Mouse (Mus musculus) adrenal gland, postnatal 14 days (tissue): ENCODE measurements around the gene Znrf4. TPM values are rescaled to one million over a fixed set of nuclear protein-coding genes. Genes with fewer than 3 reads are reported as not detected.

Source experiments
- DNase-seq: peaks from one replicate; pipeline ENCODE4 v3.0.0; 2021; ENCODE audit warnings: mixed read lengths
- long read RNA-seq, 2 experiments: library from polyadenylated mRNA; stranded (forward); transcript quantifications; one replicate each; pipeline ENCODE4 v2.0.0; 2021
- total RNA-seq: library from RNA; stranded (reverse); gene quantifications from 2 replicates; pipeline ENCODE4 v1.2.3, GENCODE M21; 2021

The Znrf4 gene
- total RNA-seq, result not detected in 2 replicates
- long read RNA-seq, experiment 1, result 0 reads
- long read RNA-seq, experiment 2, result 0 reads

GRCm38 (mm10) chr17:56512310-56512709 lies at the start of gene Znrf4:
Gene Znrf4, minus strand, starts transcription at chr17:56512431.
- DNase-seq, result no peak

- peak; percentile 59 for DNase-seq
These were observed 49.6 kb upstream of the Znrf4 start for GRCm38 (mm10) chr17:56561866-56562265.

- no peak for DNase-seq
These were observed 47.9 kb upstream of the Znrf4 start for GRCm38 (mm10) chr17:56560131-56560530.

- no peak for DNase-seq
These were observed 47.2 kb upstream of the Znrf4 start for GRCm38 (mm10) chr17:56559386-56559785.

- DNase-seq, result peak; percentile 77
These were observed 46.2 kb upstream of the Znrf4 start for GRCm38 (mm10) chr17:56558448-56558847.

GRCm38 (mm10) chr17:56554122-56554551 lies 41.9 kb upstream of the Znrf4 start, which contains the start of gene Gm20219:
Gene Gm20219, minus strand, starts transcription at chr17:56554387.
- no peak for DNase-seq

- DNase-seq, result peak; percentile 70
These were observed 40.6 kb upstream of the Znrf4 start for GRCm38 (mm10) chr17:56552781-56553363.

- no peak for DNase-seq
These were observed 39.8 kb upstream of the Znrf4 start for GRCm38 (mm10) chr17:56551841-56552581.

GRCm38 (mm10) chr17:56550784-56551475 lies 38.7 kb upstream of the Znrf4 start:
- DNase-seq, result no peak

GRCm38 (mm10) chr17:56548605-56549105 lies 36.4 kb upstream of the Znrf4 start:
- no peak for DNase-seq

- no peak for DNase-seq
These were observed 35.8 kb upstream of the Znrf4 start for GRCm38 (mm10) chr17:56547846-56548604.

GRCm38 (mm10) chr17:56547116-56547845 lies 35.0 kb upstream of the Znrf4 start:
- no peak for DNase-seq

- no peak for DNase-seq
These were observed 34.3 kb upstream of the Znrf4 start for GRCm38 (mm10) chr17:56546576-56546975.

GRCm38 (mm10) chr17:56545945-56546344 lies 33.7 kb upstream of the Znrf4 start:
- no peak for DNase-seq

GRCm38 (mm10) chr17:56544699-56545387 lies 32.6 kb upstream of the Znrf4 start:
- DNase-seq, result no peak

GRCm38 (mm10) chr17:56543684-56544224 lies 31.5 kb upstream of the Znrf4 start:
- DNase-seq, result no peak

GRCm38 (mm10) chr17:56542736-56543135 lies 30.5 kb upstream of the Znrf4 start:
- no peak for DNase-seq

- DNase-seq, result no peak
These were observed 28.3 kb upstream of the Znrf4 start for GRCm38 (mm10) chr17:56540562-56540975.

- DNase-seq, result no peak
These were observed 25.7 kb upstream of the Znrf4 start for GRCm38 (mm10) chr17:56537912-56538311.

- DNase-seq, result no peak
These were observed 24.6 kb upstream of the Znrf4 start for GRCm38 (mm10) chr17:56536874-56537273.
